Mouse (Mus musculus) neural tube, embryonic 11.5 days (tissue): ENCODE measurements around the gene Pdp2. TPM values are rescaled to one million over a fixed set of nuclear protein-coding genes. Genes with fewer than 3 reads are reported as not detected.

Source experiments
- ATAC-seq: fragments of 200-750 bp; cut with Nextera tagmentation; 2 replicates; pipeline ENCODE4 v1.8.0; 2017; ENCODE audit warnings: moderate number of reproducible peaks, mild to moderate bottlenecking, moderate TSS enrichment, moderate library complexity; ENCODE audit not compliant: insufficient read depth, low FRiP score, low TSS enrichment
- DNase-seq: peaks from one replicate; pipeline ENCODE4 v3.0.0-alpha.2; 2015; ENCODE audit warnings: low spot score
- H3K27ac ChIP-seq: fragments of 300-500 bp; sonication (generic); 2 replicates; pipeline ENCODE4 v1.5.1; 2014; ENCODE audit warnings: low read depth, mild to moderate bottlenecking, low read length
- H3K27me3 ChIP-seq: fragments of 300-500 bp; sonication (generic); 2 replicates; pipeline ENCODE4 v1.6.1; 2014; ENCODE audit warnings: mild to moderate bottlenecking, low read length, mixed read lengths; ENCODE audit not compliant: control insufficient read depth, insufficient read depth
- H3K36me3 ChIP-seq: fragments of 300-500 bp; sonication (generic); 2 replicates; pipeline ENCODE4 v1.6.1; 2014; ENCODE audit warnings: mild to moderate bottlenecking, low read length, moderate library complexity, mixed read lengths; ENCODE audit not compliant: control insufficient read depth, insufficient read depth
- H3K4me1 ChIP-seq: fragments of 300-500 bp; sonication (generic); 2 replicates; pipeline ENCODE4 v1.6.1; 2014; ENCODE audit warnings: low read length, mixed read lengths; ENCODE audit not compliant: control insufficient read depth, insufficient read depth
- H3K4me2 ChIP-seq: fragments of 300-500 bp; sonication (generic); 2 replicates; pipeline ENCODE4 v1.6.1; 2014; ENCODE audit warnings: low read depth, mild to moderate bottlenecking, moderate library complexity
- H3K4me3 ChIP-seq: fragments of 300-500 bp; sonication (generic); 2 replicates; pipeline ENCODE4 v1.5.1; 2014; ENCODE audit warnings: low read depth, low read length
- H3K9ac ChIP-seq: fragments of 300-500 bp; sonication (generic); 2 replicates; pipeline ENCODE4 v1.6.1; 2014; ENCODE audit warnings: mild to moderate bottlenecking, low read length
- H3K9me3 ChIP-seq: fragments of 300-500 bp; sonication (generic); 2 replicates; pipeline ENCODE4 v1.6.1; 2016; ENCODE audit warnings: low read length; ENCODE audit not compliant: control insufficient read depth
- WGBS: fragments of 180-500 bp; shearing (Covaris S2); extraction: QIAGEN DNeasy Blood & Tissue Kit; methylation state at CpG from one replicate; pipeline ENCODE4 v1.1.7; 2014; 5-methylcytosine and 5-hydroxymethylcytosine counted together
- polyA plus RNA-seq: library from polyadenylated mRNA; unstranded; fragments of >200 nt; fragmentation: Nextera tagmentation; extraction: Ambion mirVana; gene quantifications from 2 replicates; pipeline ENCODE4 v1.2.1, GENCODE M21; 2014

Pdp2 gene
- polyA plus RNA-seq, 1 experiment from 2014 or later = 20.0 TPM

DNA sequence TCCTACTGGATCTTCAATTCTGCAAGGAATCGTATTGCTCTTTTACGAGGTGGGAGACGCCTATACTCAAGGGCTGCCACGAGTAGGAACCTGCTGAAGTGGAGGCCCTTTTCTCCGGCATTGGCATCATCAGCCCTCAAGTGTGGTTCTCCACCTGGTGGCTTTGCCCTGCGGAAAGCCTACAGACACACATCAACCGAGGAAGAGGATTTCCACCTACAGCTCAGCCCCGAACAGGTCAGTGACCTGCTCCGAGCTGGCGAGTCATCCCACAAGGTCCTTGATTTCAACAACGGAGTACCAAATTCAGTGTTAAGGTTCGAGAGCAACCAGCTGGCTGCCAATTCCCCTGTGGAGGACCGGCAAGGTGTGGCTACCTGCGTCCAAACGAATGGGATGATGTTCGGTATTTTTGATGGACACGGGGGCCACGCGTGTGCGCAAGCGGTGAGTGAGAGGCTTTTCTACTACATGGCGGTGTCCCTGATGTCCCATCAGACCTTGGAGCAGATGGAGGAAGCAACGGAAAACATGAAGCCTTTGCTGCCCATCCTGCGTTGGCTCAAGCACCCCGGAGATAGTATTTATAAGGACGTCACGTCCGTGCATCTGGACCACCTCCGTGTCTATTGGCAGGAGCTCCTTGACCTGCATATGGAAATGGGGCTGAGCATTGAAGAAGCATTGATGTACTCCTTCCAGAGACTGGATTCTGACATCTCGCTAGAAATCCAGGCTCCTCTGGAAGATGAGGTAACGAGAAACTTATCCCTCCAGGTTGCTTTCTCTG lies 2.5 kb downstream of the Pdp2 start:
- H3K4me1 ChIP-seq = 0 out of 2 replicates have a peak, but pooled peaks cover 3% of the 10 kb centered on the region
- peaks cover 9% of the 10 kb centered on the region for H3K36me3 ChIP-seq
- H3K27ac ChIP-seq = no peak overlapping the region
- H3K9me3 ChIP-seq = no peaks in the 10 kb centered on the region
- DNase-seq (no peak), ATAC-seq (no peak)
- no peak overlapping the region for H3K4me3 ChIP-seq
- no peaks in the 10 kb centered on the region for H3K27me3 ChIP-seq
- H3K9ac ChIP-seq = no peak overlapping the region
- no peak overlapping the region for H3K4me2 ChIP-seq
- 93% methylated on average over 31 of the region's 31 CpGs for WGBS

DNA sequence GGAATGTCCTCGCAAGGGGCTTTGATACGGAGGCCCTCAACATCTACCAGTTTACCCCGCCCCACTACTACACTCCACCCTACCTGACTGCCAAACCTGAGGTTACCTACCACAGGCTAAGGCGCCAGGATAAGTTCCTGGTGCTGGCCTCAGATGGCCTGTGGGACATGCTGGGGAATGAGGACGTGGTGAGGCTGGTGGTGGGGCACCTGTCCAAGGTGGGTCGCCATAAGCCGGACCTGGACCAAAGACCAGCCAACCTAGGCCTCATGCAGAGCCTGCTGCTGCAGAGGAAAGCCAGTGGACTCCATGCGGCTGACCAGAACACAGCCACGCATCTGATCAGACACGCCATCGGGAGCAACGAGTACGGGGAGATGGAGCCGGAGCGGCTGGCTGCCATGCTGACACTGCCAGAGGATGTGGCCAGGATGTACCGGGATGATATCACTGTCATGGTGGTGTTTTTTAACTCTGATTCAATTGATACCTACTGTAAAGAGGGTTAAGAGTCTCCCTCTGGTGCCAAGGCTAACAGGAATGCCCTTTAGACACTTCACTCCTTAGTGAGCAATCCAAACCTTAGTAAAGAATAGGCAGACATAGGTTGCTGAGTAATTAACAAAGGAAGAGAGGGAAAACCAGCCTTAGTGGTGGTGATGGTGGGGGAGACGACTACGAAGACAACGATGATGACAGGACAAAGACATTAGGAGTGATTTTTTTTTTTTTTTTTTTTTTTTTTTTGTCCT lies 3.5 kb downstream of the Pdp2 start:
- no peaks in the 10 kb centered on the region for H3K27me3 ChIP-seq
- DNase-seq = no peak
- ATAC-seq = no peak
- H3K36me3 ChIP-seq = peaks cover 9% of the 10 kb centered on the region
- 0 out of 2 replicates have a peak, but pooled peaks cover 3% of the 10 kb centered on the region for H3K4me1 ChIP-seq
- H3K4me3 ChIP-seq = no peak overlapping the region
- H3K9ac ChIP-seq = no peak overlapping the region
- 93% methylated on average over 19 of the region's 19 CpGs for WGBS
- H3K27ac ChIP-seq = no peak overlapping the region
- no peak overlapping the region for H3K4me2 ChIP-seq
- no peaks in the 10 kb centered on the region for H3K9me3 ChIP-seq

DNA sequence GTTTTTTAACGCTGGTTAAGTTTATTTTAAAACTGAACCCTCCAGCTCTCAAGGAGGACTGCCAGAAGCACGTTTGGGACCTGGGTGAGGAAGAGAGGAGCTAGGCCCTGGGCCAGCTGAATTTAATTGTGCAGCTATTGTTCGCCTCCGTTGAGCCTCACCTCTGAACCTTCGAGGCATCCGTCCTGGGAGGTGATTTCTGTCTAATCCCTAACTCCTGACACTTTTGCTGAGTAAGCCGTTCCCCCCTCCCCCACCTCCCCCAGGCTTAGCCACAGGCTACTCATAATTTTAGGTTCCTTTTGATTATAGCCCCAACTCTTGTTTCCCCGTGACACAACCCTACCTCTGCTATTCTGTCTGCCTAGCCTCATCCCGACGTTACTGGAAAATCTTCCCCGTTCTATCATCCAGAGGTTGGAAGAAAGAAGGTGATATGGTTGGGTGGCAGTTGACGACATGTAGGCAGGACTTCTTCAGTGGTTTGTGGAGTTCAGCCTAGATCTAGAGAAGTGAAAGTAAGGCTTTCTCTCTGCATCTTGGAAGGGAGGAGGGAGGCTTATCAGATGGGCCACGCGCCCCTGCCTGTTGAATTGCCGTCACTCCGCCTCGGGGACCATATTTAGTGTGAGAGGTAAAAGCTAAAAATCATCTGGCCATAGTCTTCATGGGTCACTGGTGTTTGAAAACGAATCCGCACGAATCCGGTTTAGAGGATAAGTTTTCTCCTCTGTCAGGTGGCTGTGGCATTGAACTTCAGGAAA lies 4.7 kb downstream of the Pdp2 start:
- peaks cover 9% of the 10 kb centered on the region for H3K36me3 ChIP-seq
- H3K4me3 ChIP-seq = no peak overlapping the region
- 0 out of 2 replicates have a peak, but pooled peaks cover 3% of the 10 kb centered on the region for H3K4me1 ChIP-seq
- no peak for DNase-seq
- H3K9me3 ChIP-seq = no peaks in the 10 kb centered on the region
- no peaks in the 10 kb centered on the region for H3K27me3 ChIP-seq
- H3K27ac ChIP-seq = no peak overlapping the region
- ATAC-seq = no peak
- 85% methylated on average over 21 of the region's 21 CpGs for WGBS
- H3K4me2 ChIP-seq = no peak overlapping the region
- no peak overlapping the region for H3K9ac ChIP-seq

DNA sequence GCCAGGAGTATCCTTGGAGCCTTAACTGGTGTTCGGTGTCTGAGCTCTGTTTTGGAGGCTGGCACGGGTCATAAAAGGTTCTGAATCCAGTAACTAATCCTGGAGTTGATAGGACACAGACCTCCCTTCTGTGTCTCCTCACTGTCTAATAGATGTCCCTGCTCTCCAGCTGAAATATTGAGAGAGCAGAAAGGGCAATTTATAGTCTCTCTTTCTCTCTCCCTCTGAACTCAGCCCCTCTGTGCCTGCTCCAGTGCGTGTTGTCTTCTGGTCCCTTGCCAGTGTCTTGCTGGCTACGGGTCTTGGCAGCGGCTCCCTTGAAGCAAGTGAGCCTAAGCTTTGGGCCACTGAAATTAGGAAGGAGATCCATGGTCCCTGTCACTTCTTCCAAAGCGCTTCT lies 6.4 kb downstream of the Pdp2 start:
- Histone ChIP-seq H3K4me2 (no peak overlapping the region), H3K9me3 (no peaks in the 10 kb centered on the region), H3K36me3 (peaks cover 9% of the 10 kb centered on the region), H3K27me3 (no peaks in the 10 kb centered on the region), H3K4me3 (no peak overlapping the region), H3K9ac (no peak overlapping the region), H3K27ac (no peak overlapping the region), H3K4me1 (no peaks in the 10 kb centered on the region)
- 90% methylated on average over 6 of the region's 6 CpGs for WGBS
- no peak for ATAC-seq
- DNase-seq = no peak

- H3K36me3 ChIP-seq = peaks cover 9% of the 10 kb centered on the region
- H3K4me2 ChIP-seq = no peak overlapping the region
- H3K27me3 ChIP-seq = no peaks in the 10 kb centered on the region
- no peak overlapping the region for H3K27ac ChIP-seq
- no peaks in the 10 kb centered on the region for H3K4me1 ChIP-seq
- no peak for DNase-seq
- ATAC-seq = no peak
- H3K9me3 ChIP-seq = no peaks in the 10 kb centered on the region
- no peak overlapping the region for H3K4me3 ChIP-seq
- no peak overlapping the region for H3K9ac ChIP-seq
- WGBS = 68% methylated on average over 6 of the region's 6 CpGs
These were observed 7.2 kb downstream of the Pdp2 start for GRCm38 (mm10) chr8:104598496-104598895.

DNA sequence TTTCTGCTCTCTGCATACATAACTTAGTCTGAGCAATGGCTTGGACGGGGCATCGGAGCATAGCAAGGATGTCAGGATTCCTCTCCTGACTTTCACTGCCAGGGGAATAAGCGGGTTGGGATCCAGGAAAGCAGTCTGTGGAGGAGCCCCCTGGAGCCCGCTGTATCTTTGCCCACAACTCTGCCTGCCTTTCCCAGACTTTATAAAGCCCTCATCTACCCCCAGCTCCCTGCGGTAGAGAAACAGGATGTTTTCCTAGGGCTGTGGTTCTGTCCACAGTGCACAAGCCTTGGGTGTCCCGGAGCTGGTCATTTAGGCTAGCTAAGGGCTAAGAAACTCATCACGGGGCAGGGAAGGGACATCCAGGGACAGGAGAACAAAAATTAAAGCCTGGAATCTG lies 10.1 kb downstream of the Pdp2 start:
- Histone ChIP-seq H3K4me2 (no peak overlapping the region), H3K27me3 (no peaks in the 10 kb centered on the region), H3K9me3 (no peaks in the 10 kb centered on the region), H3K9ac (no peak overlapping the region), H3K4me3 (no peak overlapping the region), H3K36me3 (no peaks in the 10 kb centered on the region), H3K4me1 (no peaks in the 10 kb centered on the region), H3K27ac (no peak overlapping the region)
- no peak for DNase-seq
- WGBS = 21% methylated on average over 7 of the region's 7 CpGs
- ATAC-seq = no peak

DNA sequence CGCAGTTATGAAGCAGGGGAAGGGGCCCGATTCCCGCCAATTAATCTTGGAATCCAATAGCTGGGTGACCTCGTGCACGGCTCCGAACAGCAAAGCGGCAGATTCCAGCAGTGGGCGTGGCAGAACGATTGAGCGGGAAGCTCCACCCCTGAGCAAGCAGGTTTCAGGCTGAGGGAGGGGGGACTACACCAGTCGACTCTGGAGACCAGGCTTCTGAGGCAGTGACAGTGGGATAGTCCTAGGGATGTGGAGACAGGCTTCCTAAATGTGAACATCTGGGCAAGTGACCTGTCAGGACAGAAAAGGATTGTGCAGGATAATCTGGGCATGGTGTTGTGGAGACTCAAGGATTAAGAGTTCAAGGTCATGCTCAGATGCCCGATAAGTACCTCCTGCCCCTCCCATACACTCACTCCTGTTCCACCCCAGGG lies 10.7 kb downstream of the Pdp2 start:
- Histone ChIP-seq H3K27ac (no peak overlapping the region), H3K4me1 (no peaks in the 10 kb centered on the region), H3K4me3 (no peak overlapping the region), H3K4me2 (peak overlapping the region; percentile 34), H3K27me3 (no peaks in the 10 kb centered on the region), H3K9ac (no peak overlapping the region), H3K9me3 (no peaks in the 10 kb centered on the region), H3K36me3 (no peaks in the 10 kb centered on the region)
- under 1% methylated on average over 12 of the region's 12 CpGs for WGBS
- ATAC-seq = peak; percentile 33; the same call in 1 of the 2 replicates
- DNase-seq = peak; percentile 16

DNA sequence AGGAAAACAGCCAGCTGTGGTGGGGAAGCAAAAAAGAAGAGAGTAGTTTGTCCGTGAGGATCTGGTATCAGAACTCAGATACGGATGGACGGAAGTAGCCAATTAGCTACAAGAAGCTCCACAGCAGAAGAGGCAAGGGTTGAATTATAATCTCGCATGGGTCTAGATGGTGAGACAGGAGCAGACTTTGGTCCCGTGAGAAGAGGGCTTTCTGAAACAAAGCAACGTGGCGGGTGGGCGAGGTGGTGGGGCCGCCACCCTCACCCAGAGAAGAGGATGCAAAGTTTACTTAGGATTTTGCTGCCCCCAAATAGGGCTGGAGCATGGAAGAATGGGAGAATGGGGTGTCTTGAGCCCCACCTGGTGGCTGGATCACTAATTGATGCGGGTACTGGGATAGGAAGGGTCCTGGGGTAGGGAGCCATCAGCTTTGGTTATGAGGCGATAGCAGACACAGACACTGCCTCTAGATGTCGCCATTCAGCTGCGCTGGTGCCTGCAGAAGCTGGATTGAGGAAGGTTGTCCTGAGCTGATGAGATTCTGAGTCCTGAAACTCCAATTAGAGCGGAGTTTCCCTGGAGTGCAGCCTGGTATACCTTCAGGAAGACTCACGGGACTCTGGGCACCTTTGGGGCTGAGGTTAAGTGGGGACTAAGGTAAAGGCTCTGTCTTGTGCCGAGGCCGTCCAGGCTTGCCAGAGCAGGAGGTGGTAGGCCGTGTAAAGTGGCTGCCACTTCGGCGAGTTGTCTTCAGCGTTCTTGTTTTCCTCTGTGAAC lies 11.4 kb downstream of the Pdp2 start:
- no peak overlapping the region for H3K9ac ChIP-seq

More for the DNA sequence above, 11.4 kb downstream of the Pdp2 start:
- Histone ChIP-seq H3K4me3 (no peak overlapping the region), H3K4me1 (no peaks in the 10 kb centered on the region), H3K36me3 (no peaks in the 10 kb centered on the region), H3K4me2 (peak overlapping the region; percentile 34), H3K27ac (no peak overlapping the region), H3K9me3 (no peaks in the 10 kb centered on the region), H3K27me3 (no peaks in the 10 kb centered on the region)
- DNase-seq = peak; percentile 89
- ATAC-seq = peak; percentile 86
- 20% methylated on average over 21 of the region's 21 CpGs for WGBS
